In genomic region chr15:12579196-12579595, GRCm38 (mm10) we compare ENCODE assay signal across 12 mouse cellular contexts.
"Had no signal": no experiment of that assay in that cellular context is flagged by ENCODE, and none has a peak within 500 bp of the region (broad histone marks: within the 10 kb centered on the region; RNA-seq: fewer than 3 reads in every experiment).

No protein-coding gene starts in this region.

- DNase-seq: kidney, adult 8-10 months; kidney, postnatal 36 days; layer of hippocampus, adult 9-11 months; layer of hippocampus, postnatal 36 days; lung, embryonic 14.5 days; lung, postnatal 10 days; lung, postnatal 4 days; right cerebral cortex, adult 18-20 months; right cerebral cortex, postnatal 25 days; spleen, adult 18-20 months; thymus, postnatal 25 days had no signal

- ATAC-seq: liver, embryonic 12.5 days had no signal
